Mouse (Mus musculus) kidney, adult 8-10 months (tissue): ENCODE measurements around the gene Pfdn2.
"Not testable (repeated sequence)": the region's sequence is repeated elsewhere in the genome, so short reads cannot be mapped to it uniquely, and the experiment has no call there.

ENCODE experiments used
- DNase-seq, 2 experiments: peaks; one replicate each; pipeline ENCODE4 v3.0.0; 2022

The Pfdn2 gene

DNA sequence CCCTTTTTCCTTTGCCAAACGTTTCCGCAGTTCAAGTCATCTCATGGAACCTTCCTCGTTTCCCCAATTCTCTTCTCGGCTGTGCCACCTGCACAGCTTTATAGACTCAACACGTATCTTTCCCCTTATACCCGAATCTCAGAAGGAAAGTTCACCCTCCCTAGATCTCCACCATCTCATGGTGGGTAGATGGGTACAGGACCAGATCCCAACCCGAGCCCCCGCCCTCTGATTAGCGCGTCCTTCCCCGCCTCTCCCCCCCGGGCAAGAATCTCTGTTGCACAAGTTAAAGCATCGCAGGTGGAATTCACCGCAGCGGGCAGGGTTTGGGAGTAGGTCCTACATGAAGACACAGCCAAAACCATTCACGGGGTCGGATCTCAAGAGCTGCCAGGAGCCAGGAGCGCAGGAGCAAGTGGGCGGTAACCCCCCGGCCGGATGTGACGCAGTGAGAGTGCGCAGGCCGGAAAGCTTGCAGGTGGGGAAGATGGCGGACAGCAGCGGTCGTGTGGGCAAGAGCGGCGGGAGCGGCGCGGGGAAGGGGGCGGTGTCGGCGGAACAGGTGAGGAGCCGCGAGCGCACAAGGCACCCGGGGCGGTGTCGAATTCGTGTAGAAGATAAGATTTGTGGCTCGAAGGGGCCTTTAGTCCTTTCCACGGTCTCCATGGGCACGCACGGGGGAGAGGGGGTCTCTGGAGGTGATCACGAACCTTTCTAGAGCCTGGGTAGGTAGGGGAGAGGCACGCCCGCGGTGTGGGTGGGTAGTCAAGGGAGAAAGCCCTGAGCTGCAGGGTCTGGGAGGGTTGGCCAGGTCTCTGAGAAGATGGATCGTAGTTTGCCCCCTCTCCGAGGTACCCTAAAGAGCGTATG lies at the start of gene Pfdn2, which contains the start of gene Nit1:
Gene Pfdn2, plus strand, starts transcription at position 446 of the 870 bp plus-strand sequence.
Gene Nit1, minus strand, starts transcription at position 422 of the 870 bp plus-strand sequence.
- peak; percentile 89 to 92 for DNase-seq

- DNase-seq = no peak
These were observed 47.2 kb upstream of the Pfdn2 start for GRCm38 (mm10) chr1:171298226-171298625.

DNA sequence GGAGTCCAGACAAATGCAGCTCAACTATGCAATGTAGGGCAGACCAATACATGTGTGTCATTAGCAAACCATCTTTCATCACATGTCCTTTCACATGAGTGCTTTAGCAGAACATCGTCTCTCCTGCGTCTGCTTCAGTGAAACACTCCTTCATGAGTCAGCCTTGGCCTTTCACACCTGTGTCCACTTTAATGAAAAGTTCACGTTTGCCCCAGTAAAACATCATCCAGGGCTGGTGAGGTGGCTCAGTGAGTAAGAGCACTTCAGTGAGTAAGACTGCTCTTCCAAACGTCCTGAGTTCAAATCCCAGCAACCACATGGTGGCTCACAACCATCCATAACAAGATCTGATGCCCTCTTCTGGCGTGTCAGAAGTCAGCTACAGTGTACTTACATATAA lies 39.3 kb upstream of the Pfdn2 start:
- DNase-seq = not testable (repeated sequence)

GRCm38 (mm10) chr1:171309321-171309720 lies 36.1 kb upstream of the Pfdn2 start:
- no peak for DNase-seq

- DNase-seq = peak; percentile 34 to 47
These were observed 25.7 kb upstream of the Pfdn2 start for GRCm38 (mm10) chr1:171319748-171320147.

- no peak for DNase-seq
These were observed 25.3 kb upstream of the Pfdn2 start for GRCm38 (mm10) chr1:171320151-171320550.

DNA sequence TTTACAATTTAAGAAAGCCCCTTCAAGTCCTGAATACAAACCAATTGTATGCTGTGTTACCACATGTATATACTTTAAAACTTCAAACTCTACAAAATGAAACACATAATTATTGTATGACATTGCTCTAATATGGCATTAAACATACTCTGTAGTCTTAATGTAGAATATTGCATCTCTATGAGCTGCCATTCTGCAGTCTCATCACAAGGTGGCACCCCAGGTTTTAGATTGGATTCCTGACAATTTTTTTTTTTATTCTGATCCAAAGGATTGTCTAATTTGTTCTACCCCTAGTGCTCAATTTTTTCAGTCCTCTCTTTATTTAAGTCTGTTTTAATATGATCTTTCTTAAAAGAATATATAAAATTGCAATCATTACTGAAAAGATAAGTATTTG lies 24.1 kb upstream of the Pfdn2 start:
- DNase-seq = no peak

- peak; percentile 48 to 54 for DNase-seq
These were observed 23.5 kb upstream of the Pfdn2 start for GRCm38 (mm10) chr1:171322012-171322411.

GRCm38 (mm10) chr1:171325571-171325970 lies 19.9 kb upstream of the Pfdn2 start:
- no peak for DNase-seq

- not testable (repeated sequence) for DNase-seq
These were observed 18.9 kb upstream of the Pfdn2 start for GRCm38 (mm10) chr1:171326588-171326987.

DNA sequence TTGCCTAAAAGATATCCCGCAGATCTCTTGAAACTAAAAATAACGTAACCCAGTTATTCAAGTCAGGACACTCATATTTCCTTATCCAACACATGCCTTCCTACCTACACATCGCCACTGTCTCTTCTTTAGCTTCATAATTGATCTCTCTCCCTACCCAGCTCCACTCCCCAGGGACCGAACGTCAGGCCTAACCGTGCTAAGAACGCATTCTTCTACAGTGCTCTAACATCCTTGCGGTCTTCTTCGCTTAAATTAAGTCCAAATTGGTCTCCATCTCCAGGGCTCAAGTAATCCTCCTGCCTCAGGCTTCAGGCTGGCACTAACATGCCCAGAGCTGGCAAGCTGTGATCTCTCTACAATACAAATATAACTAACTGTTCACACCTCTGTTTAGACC lies 17.2 kb upstream of the Pfdn2 start:
- no peak for DNase-seq

- DNase-seq = peak; percentile 92 to 94
These were observed 16.5 kb upstream of the Pfdn2 start, which contains the start of gene Dedd for GRCm38 (mm10) chr1:171328839-171329432. Gene Dedd, plus strand, starts transcription at chr1:171329145.

- peak; percentile 23 to 24 for DNase-seq
These were observed 15.8 kb upstream of the Pfdn2 start for GRCm38 (mm10) chr1:171329433-171330215.

DNA sequence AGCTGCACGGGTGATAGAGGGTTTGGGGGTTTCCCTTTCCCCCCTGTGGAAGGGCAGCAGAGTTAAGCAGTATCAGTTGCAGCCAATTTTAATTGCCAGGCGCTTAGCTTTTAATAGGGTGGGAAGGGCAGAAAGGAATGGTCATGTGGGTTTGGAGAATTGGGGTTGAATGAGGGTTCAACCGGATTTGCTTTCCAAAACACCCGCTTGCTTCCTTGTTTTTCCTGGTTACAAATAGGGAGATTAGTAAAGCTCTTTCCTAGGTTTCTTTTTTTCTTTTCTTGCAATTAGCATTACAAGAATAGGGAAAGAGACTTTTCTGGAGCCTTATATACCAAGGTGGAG lies 15.3 kb upstream of the Pfdn2 start:
- peak in 1 of 2 experiments; percentile 28 for DNase-seq

DNA sequence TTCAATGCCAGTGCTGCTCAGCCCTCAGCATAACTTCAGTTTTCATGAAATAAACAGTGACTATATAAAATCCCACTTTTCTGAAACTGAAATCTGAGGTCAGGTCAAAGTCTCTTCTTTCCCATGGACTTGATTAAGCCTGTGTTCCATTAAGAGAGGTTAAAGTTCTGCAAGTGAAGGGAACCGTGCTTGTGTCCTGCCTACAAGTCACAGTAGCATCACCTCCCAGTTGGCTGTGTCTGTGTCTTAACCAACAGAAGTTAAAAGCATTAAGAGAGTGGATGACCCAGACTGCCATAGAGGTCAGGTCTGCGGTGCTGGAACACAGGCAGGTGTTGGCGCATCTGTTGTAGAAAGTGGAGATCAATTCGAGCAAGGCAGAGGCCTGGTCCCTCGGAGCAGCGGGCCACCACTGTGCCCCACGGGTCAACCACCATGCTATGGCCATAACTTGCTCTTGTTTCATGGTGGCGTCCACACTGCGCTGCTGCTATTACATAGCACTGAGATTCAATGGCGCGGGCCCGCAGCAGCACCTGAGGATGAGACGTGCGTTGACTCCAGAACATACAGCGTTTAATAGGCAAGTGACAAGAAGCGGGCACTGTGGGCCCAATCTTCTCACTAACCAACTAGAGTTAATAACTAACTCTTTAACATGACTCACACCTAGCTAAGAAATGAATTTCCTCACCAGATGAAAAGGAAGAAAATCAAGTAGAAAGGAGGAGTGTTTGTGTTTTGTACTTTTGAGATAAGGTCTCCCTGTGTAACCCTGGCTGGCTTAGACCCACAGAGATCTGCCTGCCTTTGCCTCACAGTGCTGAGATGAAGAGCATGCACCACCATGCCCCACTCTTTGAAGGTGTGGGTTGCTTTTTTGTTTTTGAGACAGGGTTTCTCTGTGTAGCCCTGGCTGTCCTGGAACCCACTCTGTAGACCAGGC lies 2.9 kb upstream of the Pfdn2 start:
- DNase-seq = peak; percentile 32 to 55

DNA sequence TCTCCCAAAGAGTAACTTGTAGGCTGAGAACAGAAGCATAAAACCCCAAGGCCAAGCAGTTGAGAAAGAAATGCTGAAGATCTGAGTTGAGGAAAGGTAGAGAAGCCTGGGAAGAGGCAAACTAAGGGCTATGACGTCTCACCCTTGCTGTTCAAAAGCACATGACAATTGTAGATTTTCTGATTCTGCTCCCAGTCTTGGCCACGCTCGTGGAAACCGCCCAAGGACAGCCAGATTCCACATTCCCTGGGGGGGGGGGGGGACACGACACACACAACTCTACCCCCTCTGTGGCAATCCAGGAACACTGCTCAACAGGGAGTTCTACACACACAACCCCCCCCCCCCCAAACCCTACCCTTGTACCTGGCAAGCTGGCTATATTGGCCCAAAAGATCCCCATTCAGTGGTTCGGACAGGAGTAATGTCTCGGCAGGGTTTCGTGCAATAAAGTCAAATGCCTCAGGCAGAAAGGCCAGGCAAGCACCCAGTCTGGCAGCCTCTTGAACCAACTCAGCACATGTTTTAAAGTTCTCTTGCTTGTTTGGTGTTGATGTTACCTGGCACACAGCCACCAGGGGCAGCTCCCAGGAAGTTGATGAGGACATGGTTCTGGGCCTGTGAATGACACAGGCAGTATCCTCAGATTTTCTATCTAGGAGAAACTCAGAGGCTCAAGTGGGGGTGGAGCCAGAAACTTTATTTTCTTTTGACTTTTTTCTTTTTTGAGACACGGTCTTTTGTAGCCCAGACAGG lies 1.4 kb upstream of the Pfdn2 start:
- peak; percentile 82 to 84 for DNase-seq

- DNase-seq = no peak
These were observed 755 bp upstream of the Pfdn2 start for GRCm38 (mm10) chr1:171344715-171345114.

- DNase-seq = peak in 1 of 2 experiments; percentile 31
These were observed 603 bp downstream of the Pfdn2 start for GRCm38 (mm10) chr1:171346095-171346450.

DNA sequence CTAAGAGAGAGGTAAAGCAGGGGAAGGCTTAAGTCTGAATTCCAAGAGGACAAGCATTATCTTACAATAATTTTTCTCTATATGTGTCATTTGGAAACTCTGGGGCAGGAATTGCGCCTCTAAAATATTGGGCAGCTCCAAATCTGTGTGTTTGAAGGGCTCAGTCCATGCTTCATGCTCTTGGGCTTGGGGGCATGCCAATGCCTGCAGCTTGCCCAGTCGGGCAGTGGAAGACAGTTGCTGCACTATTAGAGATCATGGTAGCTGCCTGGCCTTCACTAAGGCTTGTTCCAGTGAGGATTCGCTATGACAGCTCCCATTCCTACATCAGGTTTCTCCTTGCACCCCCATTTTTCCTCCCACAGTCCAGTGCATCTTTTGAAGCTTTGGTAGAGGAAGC lies 3.2 kb downstream of the Pfdn2 start:
- no peak for DNase-seq

- no peak for DNase-seq
These were observed 3.7 kb downstream of the Pfdn2 start for GRCm38 (mm10) chr1:171349210-171349609.

DNA sequence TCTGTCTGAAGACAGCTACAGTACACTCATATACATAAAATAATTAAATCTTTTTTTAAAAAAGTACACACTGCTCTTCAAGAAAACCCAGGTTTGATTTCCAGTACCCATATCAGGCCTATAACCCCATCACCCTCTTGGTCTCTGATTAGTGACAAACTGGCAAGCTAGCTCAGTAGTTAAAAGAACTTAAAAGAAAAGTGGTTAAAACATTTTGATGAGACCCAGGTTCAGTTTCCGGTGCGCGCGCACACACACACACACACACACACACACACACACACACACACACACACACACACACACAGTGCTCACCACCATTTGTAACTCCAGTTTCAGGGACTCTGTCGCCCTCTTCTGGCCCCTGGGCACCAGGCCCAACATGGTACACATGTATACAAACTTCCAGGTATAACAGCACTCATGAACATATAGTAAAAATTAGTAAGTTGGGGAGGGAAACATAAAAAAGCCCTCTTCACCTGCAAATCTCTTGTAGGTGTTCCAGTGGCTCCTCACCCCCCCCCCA lies 10.4 kb downstream of the Pfdn2 start:
- DNase-seq = no peak
